Mouse (Mus musculus): ENCODE results near the gene Tmem207.

GRCm38 (mm10) chr16:26546170-26546878 lies 19.8 kb upstream of the Tmem207 start:
- TF ChIP-seq CTCF (IDR thresholded peaks at IDR 0.05; ENCODE audit: borderline replicate concordance, insufficient read depth, low read length) (no peak), POLR2A (IDR thresholded peaks at IDR 0.05; ENCODE audit: low read depth, low read length) (no peak)
